Mouse (Mus musculus) bone marrow macrophage, adult 2 months (primary cell): ENCODE measurements around the gene Hist2h3b.

Experiments used
- CTCF ChIP-seq: IDR thresholded peaks from 2 replicates; pipeline ENCODE4 v1.5.1; 2012; ENCODE audit warnings: low read depth, mild to moderate bottlenecking, low read length, moderate library complexity
- POLR2A ChIP-seq: IDR thresholded peaks from 2 replicates; pipeline ENCODE4 v1.6.1; 2012; ENCODE audit warnings: mild to moderate bottlenecking, low read depth, low read length, borderline replicate concordance

DNA sequence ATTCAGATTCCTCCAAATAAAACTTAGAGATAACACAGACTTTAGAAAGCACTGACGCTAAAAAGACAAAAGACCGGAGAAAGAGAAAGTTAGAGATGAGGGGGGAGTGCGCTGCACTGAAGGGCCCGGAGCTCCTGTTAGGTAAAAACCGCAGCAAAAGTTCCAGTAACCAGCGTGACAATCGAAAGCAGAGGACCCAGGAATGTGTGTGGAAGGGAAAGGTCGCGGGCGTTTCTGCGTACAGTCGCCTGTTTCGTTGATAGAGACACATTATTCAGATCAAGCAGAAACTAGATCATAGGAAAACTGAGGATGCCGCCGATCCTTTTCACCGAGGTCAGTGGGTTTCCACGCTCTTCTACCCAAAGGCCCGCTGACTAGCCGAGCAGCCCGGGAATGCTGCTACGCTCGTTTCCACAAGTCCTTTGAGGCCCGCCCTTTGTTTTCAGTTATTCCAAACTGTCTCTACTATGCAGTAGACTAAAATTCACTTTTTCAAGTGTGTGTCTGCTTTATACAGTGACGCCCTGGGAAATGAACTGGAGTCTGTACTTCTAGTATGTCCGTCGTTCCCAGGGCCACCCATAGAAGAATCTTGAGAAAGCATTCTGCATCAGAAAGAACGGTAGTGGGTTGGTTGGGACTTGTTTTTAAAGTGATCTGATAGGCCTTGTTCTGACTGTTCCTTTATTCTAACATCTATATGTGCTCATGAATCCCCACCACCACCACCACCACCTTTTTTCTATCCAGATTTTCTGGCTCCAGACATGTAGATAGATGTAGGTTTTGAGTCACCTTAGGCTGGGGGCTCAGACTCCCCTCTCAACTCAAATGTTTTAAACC lies 4.7 kb upstream of the Hist2h3b start:
- TF ChIP-seq POLR2A (0 out of 2 replicates have a peak, but pooled peaks have one; percentile 51), CTCF (no peak; the same call in 1 of the 2 replicates)
